Mouse (Mus musculus) E14TG2a.4 (cell line): ENCODE results near the gene Csf1.

ENCODE experiments used
- H3K27me3 ChIP-seq: 2 replicates; pipeline ENCODE4 v1.6.1; 2014; ENCODE audit warnings: low read length, control low read depth; ENCODE audit not compliant: insufficient read depth
- H3K36me3 ChIP-seq: 2 replicates; pipeline ENCODE4 v1.6.1; 2014; ENCODE audit warnings: low read length, control low read depth; ENCODE audit not compliant: insufficient read depth
- H3K4me1 ChIP-seq: replicated peaks from 2 replicates; pipeline ENCODE4 v1.6.1; 2014; ENCODE audit warnings: low read depth, low read length, control low read depth
- H3K4me3 ChIP-seq: replicated peaks from 2 replicates; pipeline ENCODE4 v1.5.1; 2014; ENCODE audit warnings: mild to moderate bottlenecking, low read length
- H3K9me3 ChIP-seq: 2 replicates; pipeline ENCODE4 v1.6.1; 2014; ENCODE audit warnings: low read length, control low read depth
- CTCF ChIP-seq: conservative IDR thresholded peaks from 2 replicates; pipeline ENCODE4 v1.5.1; 2014; ENCODE audit warnings: low read length
- NANOG ChIP-seq: IDR thresholded peaks from 2 replicates; pipeline ENCODE4 v1.6.1; 2014; ENCODE audit warnings: borderline replicate concordance, low read length, mixed read lengths
- POU5F1 ChIP-seq: IDR thresholded peaks from 2 replicates; pipeline ENCODE4 v1.6.1; 2014; ENCODE audit warnings: low read length, borderline replicate concordance

Gene Csf1

GRCm38 (mm10) chr3:107750775-107751540 lies 9.3 kb downstream of the Csf1 start:
- H3K27me3 ChIP-seq: peaks cover 59% of the 10 kb centered on the region
- H3K36me3 ChIP-seq: no peaks in the 10 kb centered on the region
- H3K4me3 ChIP-seq: no peak overlapping the region
- H3K4me1 ChIP-seq: no peaks in the 10 kb centered on the region
- no peak for TF ChIP-seq NANOG
- TF ChIP-seq CTCF: no peak
- TF ChIP-seq POU5F1: no peak
- no peaks in the 10 kb centered on the region for H3K9me3 ChIP-seq

GRCm38 (mm10) chr3:107749446-107749845 lies 10.8 kb downstream of the Csf1 start:
- H3K9me3 ChIP-seq: no peaks in the 10 kb centered on the region
- H3K4me1 ChIP-seq: no peaks in the 10 kb centered on the region
- H3K36me3 ChIP-seq: no peaks in the 10 kb centered on the region
- TF ChIP-seq POU5F1: no peak
- no peak for TF ChIP-seq NANOG
- no peak for TF ChIP-seq CTCF
- H3K4me3 ChIP-seq: no peak overlapping the region
- H3K27me3 ChIP-seq: peaks cover 55% of the 10 kb centered on the region

- H3K4me3 ChIP-seq: no peak overlapping the region
- TF ChIP-seq CTCF: peak; percentile 44
- TF ChIP-seq NANOG: no peak
- peaks cover 48% of the 10 kb centered on the region for H3K27me3 ChIP-seq
- no peaks in the 10 kb centered on the region for H3K36me3 ChIP-seq
- no peaks in the 10 kb centered on the region for H3K4me1 ChIP-seq
- no peaks in the 10 kb centered on the region for H3K9me3 ChIP-seq
Measured at GRCm38 (mm10) chr3:107748260-107748955, 11.9 kb downstream of the Csf1 start.

- Histone ChIP-seq H3K4me3 (no peak overlapping the region), H3K27me3 (peaks cover 32% of the 10 kb centered on the region), H3K36me3 (no peaks in the 10 kb centered on the region), H3K4me1 (peaks cover 19% of the 10 kb centered on the region), H3K9me3 (no peaks in the 10 kb centered on the region)
- TF ChIP-seq NANOG (no peak), POU5F1 (no peak), CTCF (no peak)
Measured at GRCm38 (mm10) chr3:107746026-107746425, 14.2 kb downstream of the Csf1 start.

- Histone ChIP-seq H3K36me3 (no peaks in the 10 kb centered on the region), H3K4me1 (peaks cover 39% of the 10 kb centered on the region), H3K9me3 (no peaks in the 10 kb centered on the region), H3K27me3 (peaks cover 11% of the 10 kb centered on the region), H3K4me3 (no peak overlapping the region)
- no peak for TF ChIP-seq NANOG
- TF ChIP-seq CTCF: no peak
- no peak for TF ChIP-seq POU5F1
Measured at GRCm38 (mm10) chr3:107743650-107744049, 16.6 kb downstream of the Csf1 start.

- peaks cover 39% of the 10 kb centered on the region for H3K4me1 ChIP-seq
- no peak overlapping the region for H3K4me3 ChIP-seq
- no peaks in the 10 kb centered on the region for H3K9me3 ChIP-seq
- no peaks in the 10 kb centered on the region for H3K36me3 ChIP-seq
- TF ChIP-seq CTCF (no peak), POU5F1 (no peak), NANOG (no peak)
- peaks cover 11% of the 10 kb centered on the region for H3K27me3 ChIP-seq
Measured at GRCm38 (mm10) chr3:107743107-107743506, 17.2 kb downstream of the Csf1 start.

GRCm38 (mm10) chr3:107742071-107742710 lies 18.1 kb downstream of the Csf1 start:
- peaks cover 39% of the 10 kb centered on the region for H3K4me1 ChIP-seq
- H3K4me3 ChIP-seq: no peak overlapping the region

GRCm38 (mm10) chr3:107741387-107741786 lies 18.9 kb downstream of the Csf1 start:
- no peaks in the 10 kb centered on the region for H3K9me3 ChIP-seq
- H3K27me3 ChIP-seq: peaks cover 5% of the 10 kb centered on the region; the same call in 1 of the 2 replicates
- no peaks in the 10 kb centered on the region for H3K36me3 ChIP-seq
- H3K4me1 ChIP-seq: peaks cover 39% of the 10 kb centered on the region
- no peak overlapping the region for H3K4me3 ChIP-seq
- TF ChIP-seq CTCF: no peak

More at GRCm38 (mm10) chr3:107742071-107742710, 18.1 kb downstream of the Csf1 start:
- TF ChIP-seq NANOG (no peak), POU5F1 (no peak), CTCF (no peak)
- no peaks in the 10 kb centered on the region for H3K9me3 ChIP-seq
- no peaks in the 10 kb centered on the region for H3K36me3 ChIP-seq
- peaks cover 11% of the 10 kb centered on the region; the same call in 1 of the 2 replicates for H3K27me3 ChIP-seq
